Mouse (Mus musculus) midbrain, embryonic 14.5 days (tissue): ENCODE results near the gene Midn. TPM values are rescaled to one million over a fixed set of nuclear protein-coding genes. Genes with fewer than 3 reads are reported as not detected.
A peak's percentile ranks its signal among the peaks of the same experiment; 100 is the strongest.

ENCODE experiments used
- ATAC-seq: fragments of 200-750 bp; cut with Nextera tagmentation; 2 replicates; pipeline ENCODE4 v1.8.0; 2017; ENCODE audit warnings: moderate number of reproducible peaks, moderate library complexity; ENCODE audit not compliant: low FRiP score, low TSS enrichment
- DNase-seq: peaks from one replicate; pipeline ENCODE4 v3.0.0-alpha.2; 2015
- H3K27ac ChIP-seq: fragments of 300-500 bp; sonication (generic); replicated peaks from 2 replicates; pipeline ENCODE4 v1.5.1; 2014; ENCODE audit warnings: mild to moderate bottlenecking, low read depth, low read length, moderate library complexity
- H3K27me3 ChIP-seq: fragments of 300-500 bp; sonication (generic); 2 replicates; pipeline ENCODE4 v1.6.1; 2014; ENCODE audit warnings: low read length, control low read depth, mixed read lengths; ENCODE audit not compliant: control insufficient read depth, insufficient read depth
- H3K36me3 ChIP-seq: fragments of 300-500 bp; sonication (generic); 2 replicates; pipeline ENCODE4 v1.6.1; 2014; ENCODE audit warnings: low read length, control low read depth; ENCODE audit not compliant: control insufficient read depth, insufficient read depth
- H3K4me1 ChIP-seq: fragments of 300-500 bp; sonication (generic); 2 replicates; pipeline ENCODE4 v1.6.1; 2014; ENCODE audit warnings: mild to moderate bottlenecking, antibody characterized with exemption, low read length, control low read depth; ENCODE audit not compliant: control insufficient read depth, insufficient read depth
- H3K4me2 ChIP-seq: fragments of 300-500 bp; sonication (generic); 2 replicates; pipeline ENCODE4 v1.6.1; 2014; ENCODE audit warnings: mild to moderate bottlenecking, low read length, moderate library complexity
- H3K4me3 ChIP-seq: fragments of 300-500 bp; sonication (generic); replicated peaks from 2 replicates; pipeline ENCODE4 v1.5.1; 2014; ENCODE audit warnings: low read depth, low read length
- H3K9ac ChIP-seq: fragments of 300-500 bp; sonication (generic); replicated peaks from 2 replicates; pipeline ENCODE4 v1.6.1; 2014; ENCODE audit warnings: mild to moderate bottlenecking, low read length, moderate library complexity
- H3K9me3 ChIP-seq: fragments of 300-500 bp; sonication (generic); 2 replicates; pipeline ENCODE4 v1.6.1; 2016; ENCODE audit warnings: low read length, control low read depth, mixed read lengths; ENCODE audit not compliant: control insufficient read depth
- WGBS: fragments of 180-500 bp; shearing (Covaris S2); extraction: QIAGEN DNeasy Blood & Tissue Kit; methylation state at CpG from one replicate; pipeline ENCODE4 v1.1.7; 2014; 5-methylcytosine and 5-hydroxymethylcytosine counted together
- polyA plus RNA-seq: library from polyadenylated mRNA; unstranded; fragments of >200 nt; fragmentation: Nextera tagmentation; extraction: Ambion mirVana; gene quantifications from 2 replicates; pipeline ENCODE4 v1.2.1, GENCODE M21; 2014

Gene Midn
- polyA plus RNA-seq, 1 experiment from 2014 or later, result 62.6 TPM

- H3K4me2 ChIP-seq, result peak within 1 kb of the TSS; percentile 67
- peak; percentile 74; the same call in 1 of the 2 replicates for ATAC-seq
- peak within 1 kb of the TSS; percentile 82 for H3K27ac ChIP-seq
- H3K27me3 ChIP-seq, result no peaks in the 10 kb centered on the region
- WGBS, result 11% methylated on average over 35 of the region's 35 CpGs
- H3K36me3 ChIP-seq, result peaks cover 32% of the 10 kb centered on the region
- peak; percentile 94 for DNase-seq
- no peaks in the 10 kb centered on the region for H3K9me3 ChIP-seq
- H3K9ac ChIP-seq, result peak within 1 kb of the TSS; percentile 57
- peaks cover 17% of the 10 kb centered on the region for H3K4me1 ChIP-seq
- peak within 1 kb of the TSS; percentile 43 for H3K4me3 ChIP-seq
These were observed 24.6 kb downstream of the Midn start, which contains the start of gene 1600002K03Rik for GRCm38 (mm10) chr10:80172527-80173292. 1600002K03Rik (plus strand) TSS chr10:80172944.

- Histone ChIP-seq H3K27me3 (no peaks in the 10 kb centered on the region), H3K4me1 (peaks cover 20% of the 10 kb centered on the region), H3K9ac (peak overlapping the region; percentile 40; the same call in 1 of the 2 replicates), H3K4me3 (peak overlapping the region; percentile 43), H3K36me3 (peaks cover 32% of the 10 kb centered on the region), H3K27ac (peak overlapping the region; percentile 82), H3K4me2 (peak overlapping the region; percentile 67), H3K9me3 (no peaks in the 10 kb centered on the region)
- DNase-seq (no peak), ATAC-seq (no peak)
- WGBS, result 16% methylated on average over 11 of the region's 11 CpGs
These were observed 25.3 kb downstream of the Midn start for GRCm38 (mm10) chr10:80173358-80173757.

- Histone ChIP-seq H3K4me2 (no peak overlapping the region), H3K9ac (no peak overlapping the region), H3K9me3 (no peaks in the 10 kb centered on the region), H3K4me1 (peaks cover 12% of the 10 kb centered on the region; the same call in 1 of the 2 replicates), H3K27me3 (no peaks in the 10 kb centered on the region), H3K4me3 (no peak overlapping the region), H3K36me3 (peaks cover 32% of the 10 kb centered on the region), H3K27ac (no peak overlapping the region; the same call in 1 of the 2 replicates)
- WGBS, result 87% methylated on average over 10 of the region's 10 CpGs
- DNase-seq (no peak), ATAC-seq (no peak)
These were observed 26.0 kb downstream of the Midn start for GRCm38 (mm10) chr10:80173955-80174640.

GRCm38 (mm10) chr10:80174705-80175104 is 26.6 kb downstream of the Midn start:
- WGBS, result 38% methylated on average over 2 of the region's 2 CpGs
- H3K4me3 ChIP-seq, result no peak overlapping the region
- no peaks in the 10 kb centered on the region for H3K27me3 ChIP-seq
- no peaks in the 10 kb centered on the region for H3K9me3 ChIP-seq
- DNase-seq, result peak; percentile 71
- no peak overlapping the region for H3K4me2 ChIP-seq
- H3K27ac ChIP-seq, result no peak overlapping the region; the same call in 1 of the 2 replicates
- H3K36me3 ChIP-seq, result peaks cover 30% of the 10 kb centered on the region
- H3K9ac ChIP-seq, result no peak overlapping the region
- ATAC-seq, result no peak
- peaks cover 10% of the 10 kb centered on the region; the same call in 1 of the 2 replicates for H3K4me1 ChIP-seq

GRCm38 (mm10) chr10:80175536-80176269 is 27.6 kb downstream of the Midn start:
- 0 out of 2 replicates have a peak overlapping the region, but pooled peaks have one; percentile 20 for H3K9ac ChIP-seq
- peaks cover 20% of the 10 kb centered on the region for H3K36me3 ChIP-seq
- no peak overlapping the region for H3K4me3 ChIP-seq
- no peak overlapping the region for H3K27ac ChIP-seq
- 0 out of 2 replicates have a peak, but pooled peaks have one; percentile 9 for ATAC-seq
- H3K27me3 ChIP-seq, result no peaks in the 10 kb centered on the region
- no peak overlapping the region for H3K4me2 ChIP-seq
- peaks cover 19% of the 10 kb centered on the region for H3K4me1 ChIP-seq
- H3K9me3 ChIP-seq, result no peaks in the 10 kb centered on the region
- DNase-seq, result peak; percentile 83
- WGBS, result 15% methylated on average over 4 of the region's 4 CpGs

- Histone ChIP-seq H3K36me3 (peaks cover 14% of the 10 kb centered on the region), H3K27ac (no peak overlapping the region)
- no peak for DNase-seq
These were observed 28.3 kb downstream of the Midn start for GRCm38 (mm10) chr10:80176270-80176834.

GRCm38 (mm10) chr10:80177441-80178279 is 29.6 kb downstream of the Midn start:
- no peak overlapping the region for H3K9ac ChIP-seq
- 27% methylated on average over 7 of the region's 7 CpGs for WGBS
- DNase-seq, result no peak
- peaks cover 5% of the 10 kb centered on the region; the same call in 1 of the 2 replicates for H3K36me3 ChIP-seq
- H3K4me1 ChIP-seq, result peaks cover 30% of the 10 kb centered on the region
- no peak overlapping the region for H3K4me3 ChIP-seq
- ATAC-seq, result no peak
- no peak overlapping the region for H3K4me2 ChIP-seq
- H3K27ac ChIP-seq, result peak overlapping the region; percentile 45; the same call in 1 of the 2 replicates
- H3K27me3 ChIP-seq, result no peaks in the 10 kb centered on the region
- H3K9me3 ChIP-seq, result no peaks in the 10 kb centered on the region

More at GRCm38 (mm10) chr10:80176270-80176834, 28.3 kb downstream of the Midn start:
- peak overlapping the region; percentile 20; the same call in 1 of the 2 replicates for H3K9ac ChIP-seq
- H3K4me1 ChIP-seq, result peaks cover 26% of the 10 kb centered on the region
- H3K27me3 ChIP-seq, result no peaks in the 10 kb centered on the region
- no peaks in the 10 kb centered on the region for H3K9me3 ChIP-seq
- no peak overlapping the region for H3K4me3 ChIP-seq
- no peak for ATAC-seq
- 61% methylated on average over 5 of the region's 5 CpGs for WGBS
- no peak overlapping the region for H3K4me2 ChIP-seq
